Mouse (Mus musculus) lung, postnatal 0 days (tissue): ENCODE data around the gene Olfr1392.

Experiments used
- CTCF ChIP-seq: IDR thresholded peaks from 2 replicates; pipeline ENCODE4 v1.5.1; 2016; ENCODE audit warnings: antibody characterized with exemption, mild to moderate bottlenecking
- EP300 ChIP-seq: IDR thresholded peaks from 2 replicates; pipeline ENCODE4 v1.6.1; 2016; ENCODE audit warnings: antibody characterized with exemption, mild to moderate bottlenecking, control low read depth

GRCm38 (mm10) chr11:49237532-49237931 lies 47.5 kb upstream of the Olfr1392 start:
- TF ChIP-seq CTCF (no peak), EP300 (no peak)
